Mouse (Mus musculus) kidney, postnatal 10 days (tissue): ENCODE measurements around the gene Pakap.

Experiments
- DNase-seq: peaks from one replicate; pipeline ENCODE4 v3.0.0; 2021; ENCODE audit warnings: mixed read lengths

The Pakap gene

DNA sequence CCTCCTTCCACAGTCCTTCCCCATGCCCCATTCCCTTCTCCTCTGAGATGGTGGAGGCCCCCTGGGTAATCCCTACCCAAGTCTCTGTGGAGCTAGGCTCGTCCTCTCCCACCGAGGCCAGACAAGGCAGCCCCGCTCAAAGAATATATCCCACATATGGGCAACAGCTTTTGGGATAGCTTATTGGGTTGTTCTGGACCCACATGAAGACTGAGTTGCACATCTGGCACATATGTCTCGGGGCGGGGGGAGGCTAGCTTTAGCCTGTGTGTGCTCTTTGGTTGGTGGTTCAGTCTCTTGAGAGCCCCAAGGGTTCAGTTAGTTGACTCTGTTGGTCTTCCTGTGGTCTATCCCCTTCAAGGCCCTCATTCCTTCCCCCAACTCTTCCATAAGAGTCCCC, 58.9 kb downstream of the Pakap start:
- no peak for DNase-seq

DNA sequence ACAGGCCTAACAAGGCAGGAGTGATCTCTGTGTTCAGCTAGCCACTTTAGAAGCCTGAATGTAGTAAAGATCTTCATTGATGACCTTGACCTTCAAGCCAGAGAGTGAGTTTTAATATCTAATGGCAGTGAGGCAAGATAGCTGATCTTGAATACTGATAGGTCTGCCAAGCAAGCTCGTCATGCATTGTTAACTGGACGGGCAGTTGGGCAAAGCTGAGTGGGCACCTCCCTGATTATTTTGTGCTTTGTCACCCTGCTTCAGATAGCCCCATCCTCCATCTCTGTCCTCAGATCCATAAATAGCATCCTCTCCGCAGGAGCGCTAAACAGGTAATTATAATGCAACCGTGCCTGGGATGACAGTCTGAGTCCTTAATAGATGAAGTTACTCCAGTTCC, 64.4 kb downstream of the Pakap start:
- no peak for DNase-seq

DNA sequence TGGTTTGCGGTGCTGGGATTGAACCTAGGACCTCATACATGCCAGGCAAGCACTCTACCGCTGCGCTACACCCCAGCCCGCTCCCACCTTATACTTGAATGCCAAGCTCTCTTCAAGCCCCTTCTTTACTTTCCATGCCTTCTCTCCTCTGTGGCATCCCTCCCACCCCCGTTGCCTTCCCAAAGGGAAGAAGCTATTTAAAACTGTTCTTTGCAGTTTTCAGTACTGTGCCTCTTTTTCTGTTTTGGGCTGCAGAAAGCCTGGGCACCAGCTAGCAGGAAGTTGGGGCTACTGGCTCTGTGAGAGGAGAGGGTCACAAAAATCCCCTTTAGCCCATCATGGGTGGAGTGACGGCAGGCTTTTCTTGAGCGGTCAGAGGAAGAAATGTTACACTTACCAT, 65.1 kb downstream of the Pakap start:
- DNase-seq, result no peak

DNA sequence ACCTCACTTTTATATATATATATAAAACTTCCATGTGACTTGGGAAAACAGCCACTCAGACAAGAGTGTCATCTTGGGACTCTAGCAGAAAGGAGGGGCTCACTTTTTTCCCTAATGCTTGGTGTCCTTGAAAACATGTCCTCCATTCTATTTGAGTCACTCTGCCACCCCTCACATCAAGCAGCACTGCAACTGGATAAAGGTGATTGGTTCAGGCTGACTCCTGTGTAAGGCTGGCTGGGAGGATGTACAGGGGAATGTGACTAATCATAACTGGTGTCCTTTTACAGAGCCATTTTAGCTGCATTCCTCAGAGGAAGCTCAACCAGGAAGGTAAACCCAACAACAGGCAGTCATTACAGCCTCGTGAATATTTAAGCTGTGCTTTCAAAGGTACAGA, 67.0 kb downstream of the Pakap start:
- no peak for DNase-seq

DNA sequence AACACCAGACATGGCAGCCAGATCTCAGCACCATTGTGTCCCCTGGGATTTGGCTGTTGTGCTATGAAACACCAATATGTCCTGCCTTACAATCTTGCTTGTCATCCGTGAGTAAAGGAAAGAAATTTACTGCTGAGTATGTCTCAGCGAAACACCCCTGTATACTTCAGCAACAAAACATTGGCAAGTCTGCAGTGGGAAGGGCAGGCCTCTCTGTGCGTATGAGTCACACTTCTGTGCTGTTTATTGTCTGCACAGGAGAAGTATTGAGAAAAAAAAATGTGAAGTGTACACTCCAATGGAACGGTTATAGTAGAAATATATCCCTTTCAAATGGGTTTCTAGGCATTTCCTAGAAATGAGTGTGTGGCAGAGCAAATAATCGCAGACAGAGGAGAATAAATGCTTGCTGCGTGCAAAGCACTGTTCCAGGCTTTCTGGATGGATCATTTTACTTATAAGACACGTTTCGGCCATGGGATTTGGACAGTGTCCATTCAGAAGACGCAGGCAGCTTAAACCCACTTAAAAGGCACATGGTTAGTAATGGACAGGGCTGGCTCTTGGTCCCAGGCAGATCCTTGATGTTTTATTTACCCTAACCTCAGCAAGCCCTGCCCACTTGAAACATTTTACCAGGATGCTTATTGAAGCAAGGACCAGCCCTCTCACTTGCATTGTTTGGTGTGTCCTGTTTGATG, 69.0 kb downstream of the Pakap start:
- DNase-seq, result no peak

DNA sequence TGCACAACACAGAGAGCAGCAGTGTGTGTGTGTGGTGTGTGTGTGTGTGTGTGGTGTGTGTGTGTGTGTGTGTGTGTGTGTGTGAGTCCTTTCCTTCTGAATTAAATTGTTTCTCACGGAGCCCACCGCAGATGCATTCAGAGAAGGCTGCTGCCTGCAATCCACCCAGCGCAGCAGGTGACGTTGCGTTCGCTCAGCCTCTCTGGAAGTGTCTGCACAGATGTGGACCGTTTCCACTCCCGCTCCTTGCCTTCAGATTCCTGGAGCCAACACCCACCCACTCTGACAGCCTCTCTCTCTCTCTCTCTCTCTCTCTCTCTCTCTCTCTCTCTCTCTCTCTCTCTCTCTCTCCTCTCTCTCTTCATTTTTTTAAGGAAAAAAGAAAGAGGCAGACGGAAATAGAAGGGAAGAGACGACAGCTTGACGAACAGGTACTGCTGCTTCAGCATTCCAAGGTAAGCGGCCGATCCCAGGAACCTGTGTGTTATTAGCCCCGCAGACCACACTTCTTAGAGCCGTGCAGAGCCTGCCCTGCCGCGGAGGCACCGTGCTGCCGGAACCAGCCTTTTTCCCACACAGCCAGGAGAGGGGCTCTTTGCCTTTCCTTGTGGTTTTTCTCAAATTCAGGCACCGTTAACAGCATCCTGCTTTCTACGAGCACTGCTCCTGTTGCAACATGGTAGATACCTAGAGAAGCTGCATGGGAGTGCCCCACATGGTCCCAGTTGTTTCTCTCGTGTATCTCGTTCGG, 69.8 kb downstream of the Pakap start:
- DNase-seq, result peak; percentile 19

DNA sequence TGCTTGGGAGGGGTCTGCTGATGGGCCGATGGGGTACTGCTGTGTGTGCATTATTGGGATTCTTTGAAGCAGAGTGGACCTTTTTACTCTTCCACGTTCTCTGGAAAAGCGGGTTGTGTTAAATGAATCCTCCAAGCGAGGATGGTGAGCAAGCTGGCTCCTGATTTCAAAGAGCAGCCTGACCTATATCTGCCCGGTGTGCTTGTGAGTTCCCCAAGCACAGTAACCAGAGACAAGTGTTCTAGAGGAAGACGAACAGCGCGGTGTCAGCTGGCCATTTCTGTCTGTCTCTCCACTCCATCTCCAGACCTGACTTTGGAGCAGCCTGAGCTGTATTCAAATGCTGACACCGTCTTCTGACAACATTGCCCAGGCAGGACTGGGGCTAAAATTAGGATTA, 71.0 kb downstream of the Pakap start:
- DNase-seq, result no peak

DNA sequence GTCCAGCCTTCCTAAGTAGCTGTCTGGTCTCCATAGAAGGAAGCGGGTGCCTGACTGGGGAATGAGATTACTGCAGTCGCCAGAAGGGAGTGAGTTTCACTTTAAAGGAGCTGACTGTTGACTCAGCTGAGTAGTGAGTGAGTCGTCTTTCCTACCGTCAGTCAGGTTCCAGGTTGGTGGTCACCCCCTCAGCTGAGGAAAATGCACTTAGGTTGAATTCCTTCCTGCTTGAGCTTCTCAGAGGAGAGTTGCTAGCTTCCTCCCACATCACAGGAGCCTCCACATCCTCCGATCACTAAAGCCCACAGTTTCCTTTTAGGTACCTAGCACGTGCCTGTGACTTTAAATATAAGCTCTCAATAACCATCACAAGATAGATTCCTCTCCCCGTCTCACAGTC, 72.2 kb downstream of the Pakap start:
- no peak for DNase-seq

DNA sequence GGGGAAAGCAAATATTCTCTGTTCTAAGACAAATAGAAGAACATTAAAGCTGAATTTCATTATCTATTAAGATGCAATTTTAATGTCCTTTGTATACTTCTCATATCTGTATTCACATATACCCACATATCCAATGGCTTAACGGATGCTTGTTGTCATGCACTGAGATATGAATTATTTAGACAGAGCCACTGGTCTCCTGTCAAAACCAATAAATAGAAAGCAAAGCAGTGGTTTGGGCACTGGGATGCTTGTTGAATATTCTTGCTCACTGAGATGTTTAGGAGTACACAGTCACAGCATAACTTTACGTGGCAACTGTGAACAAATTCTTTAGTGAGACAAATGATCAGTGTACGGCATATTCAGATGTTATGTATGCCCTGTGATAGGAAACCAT, 73.0 kb downstream of the Pakap start:
- DNase-seq, result no peak

DNA sequence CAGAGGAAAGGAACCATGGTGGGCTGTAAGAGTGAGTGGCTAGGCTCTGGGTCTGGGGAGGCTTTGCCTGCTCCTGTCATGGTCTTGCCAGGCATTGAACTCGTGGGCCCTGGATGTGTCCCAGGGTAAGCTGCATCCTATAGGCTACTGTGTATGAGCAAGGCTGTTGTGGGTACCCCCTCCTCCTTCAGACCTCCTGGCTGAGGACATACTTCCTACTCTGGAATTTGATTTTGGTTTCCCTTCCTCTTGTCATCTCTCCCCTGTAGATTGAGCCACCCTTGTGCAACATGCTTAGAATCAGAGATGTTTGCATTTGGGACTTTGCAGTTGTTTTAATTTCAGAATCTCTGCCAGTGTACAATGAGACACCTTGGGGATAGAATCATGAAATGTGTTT, 83.0 kb downstream of the Pakap start:
- DNase-seq, result no peak

DNA sequence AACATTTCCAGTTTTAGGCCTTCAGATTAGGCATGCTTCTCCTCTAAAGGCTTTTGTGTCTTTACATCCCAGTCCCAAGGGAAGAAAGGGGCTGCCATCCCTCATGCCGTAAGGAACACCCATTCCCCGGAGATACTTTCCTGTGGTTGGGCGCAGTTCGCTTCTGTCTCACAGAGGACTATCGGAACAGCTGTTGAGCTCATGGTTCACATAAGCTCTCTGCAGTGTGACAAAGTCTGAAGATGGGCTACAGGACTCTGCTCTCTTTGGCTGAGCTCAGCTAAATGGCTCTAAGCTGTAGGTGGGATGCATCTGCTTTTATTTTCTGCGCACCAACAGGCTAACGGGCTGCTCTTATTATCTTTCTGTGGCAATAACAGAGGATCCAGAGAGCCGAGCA, 83.6 kb downstream of the Pakap start:
- DNase-seq, result no peak

DNA sequence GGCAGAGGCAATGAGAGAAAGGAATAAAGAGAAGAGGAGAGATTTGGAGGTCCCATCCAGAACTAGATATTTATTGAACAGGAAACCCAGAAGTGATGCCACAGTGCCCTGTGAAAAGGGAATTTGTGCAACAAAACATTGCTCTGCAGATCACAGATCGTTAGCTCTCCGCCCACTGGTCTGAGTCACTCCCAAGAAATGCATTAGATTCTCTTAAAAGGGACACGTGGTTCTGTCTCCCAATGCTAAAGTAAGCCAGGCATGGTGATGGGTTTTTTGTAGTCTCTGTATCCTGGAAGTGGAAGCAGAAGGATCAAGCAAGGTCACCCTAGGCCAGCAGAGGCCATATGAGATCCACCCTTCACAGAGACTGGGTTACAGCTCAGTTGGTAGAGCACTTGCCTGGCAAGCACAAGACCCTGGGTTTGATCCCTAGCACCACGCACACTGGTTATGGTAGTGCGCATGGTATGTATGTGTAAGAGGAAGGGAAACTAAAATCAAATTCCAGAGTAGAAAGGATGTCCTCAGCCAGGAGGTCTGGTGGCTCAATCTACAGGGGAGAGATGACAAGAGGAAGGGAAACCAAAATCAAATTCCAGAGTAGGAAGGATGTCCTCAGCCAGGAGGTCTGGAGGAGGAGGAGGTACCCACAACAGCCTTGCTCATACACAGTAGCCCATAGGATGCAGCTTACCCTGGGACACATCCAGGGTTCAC, 84.4 kb downstream of the Pakap start:
- no peak for DNase-seq

DNA sequence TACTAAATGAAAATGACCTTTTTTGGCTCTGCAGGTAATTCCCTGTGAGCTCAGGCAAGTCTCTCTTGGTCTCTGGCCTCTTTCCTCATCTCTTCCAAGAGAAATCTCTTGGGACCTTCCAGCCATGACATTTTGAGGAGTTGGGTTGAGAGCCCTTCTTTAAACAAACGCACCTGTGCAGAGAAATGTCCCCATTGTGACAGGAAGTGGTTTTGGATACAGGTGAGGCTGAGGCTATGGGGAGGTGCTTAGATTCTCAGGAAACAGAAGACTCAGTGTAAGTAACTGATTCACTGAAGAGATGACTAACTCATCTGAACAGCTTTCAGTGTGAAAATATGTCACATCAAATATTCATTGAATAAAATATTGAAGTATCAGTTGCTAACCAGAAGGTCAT, 88.0 kb downstream of the Pakap start:
- no peak for DNase-seq

DNA sequence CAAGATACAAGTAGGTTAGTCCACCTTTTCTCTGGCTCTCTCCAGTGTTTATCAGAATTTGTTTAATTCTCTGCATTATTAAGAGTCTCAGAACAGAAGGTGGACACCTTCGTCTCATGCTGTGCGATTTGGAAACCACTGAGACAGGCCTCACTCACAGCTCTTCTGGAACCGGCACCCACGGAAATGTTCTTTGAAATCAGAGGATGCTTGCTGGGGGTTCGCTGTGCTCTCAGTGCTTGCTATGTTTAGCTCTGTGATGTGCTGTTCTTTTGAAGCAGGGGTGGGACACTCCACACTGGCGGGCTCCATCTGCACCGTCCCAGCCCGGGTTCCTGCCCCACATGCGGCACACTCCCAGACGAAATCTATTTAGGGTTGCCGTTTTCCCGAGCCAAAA, 88.4 kb downstream of the Pakap start:
- DNase-seq, result no peak

DNA sequence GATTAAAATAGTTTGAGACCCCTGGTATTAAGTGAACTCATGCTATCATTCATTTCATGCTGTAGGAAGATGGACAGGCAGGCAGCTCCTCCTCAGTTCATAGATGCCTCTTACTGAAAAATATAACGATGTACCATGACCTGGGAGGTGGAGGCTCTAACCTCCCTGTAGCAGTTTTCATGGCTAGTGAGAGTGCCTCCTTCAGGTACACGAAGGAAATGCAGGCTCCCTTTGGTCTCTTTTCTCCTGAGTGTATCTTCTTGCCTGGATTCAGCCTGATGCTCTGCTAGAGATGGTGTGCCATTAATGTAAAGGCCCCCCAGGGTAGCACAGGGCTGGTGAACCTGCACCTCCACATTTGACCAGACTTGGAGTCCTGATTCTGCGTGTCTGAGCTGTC, 88.9 kb downstream of the Pakap start:
- no peak for DNase-seq

DNA sequence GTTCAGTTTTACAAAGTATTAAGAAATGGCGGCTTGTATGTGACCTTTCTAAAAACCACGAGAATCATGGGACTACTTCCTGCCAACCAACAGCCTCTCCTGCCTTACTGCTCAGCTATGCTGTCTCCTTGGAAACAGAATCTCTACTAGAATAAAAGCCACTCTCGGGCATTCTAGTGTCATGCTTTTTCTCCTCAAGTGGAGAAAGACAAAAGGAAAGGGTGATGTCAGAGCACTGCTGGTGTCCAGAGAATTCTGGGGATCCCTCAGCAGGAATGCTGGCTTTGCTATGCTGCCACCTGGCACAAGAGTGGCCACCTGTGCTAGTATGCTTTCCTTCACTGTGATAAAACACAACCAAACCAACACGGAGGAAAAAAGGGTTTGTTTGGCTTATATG, 92.5 kb downstream of the Pakap start:
- no peak for DNase-seq

DNA sequence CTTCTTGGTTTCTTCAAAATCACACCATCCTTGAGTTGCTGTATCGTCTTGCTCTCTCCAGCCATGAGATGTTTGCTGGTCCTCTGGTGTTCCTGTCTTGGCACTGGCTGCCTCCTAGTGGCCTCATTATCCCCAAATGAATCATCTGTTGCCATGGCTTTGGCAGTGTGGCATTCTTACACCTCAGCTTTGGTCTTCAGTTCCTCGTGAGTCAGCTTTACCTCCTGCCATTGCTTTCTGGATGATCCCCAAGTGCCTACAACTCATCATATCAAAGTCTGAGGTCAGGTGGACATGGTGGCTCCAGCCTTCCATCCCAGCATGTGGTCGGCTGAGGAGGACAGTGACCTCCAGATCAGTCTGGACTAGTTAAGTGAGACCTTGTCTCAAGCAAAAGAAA, 98.1 kb downstream of the Pakap start:
- DNase-seq, result no peak

DNA sequence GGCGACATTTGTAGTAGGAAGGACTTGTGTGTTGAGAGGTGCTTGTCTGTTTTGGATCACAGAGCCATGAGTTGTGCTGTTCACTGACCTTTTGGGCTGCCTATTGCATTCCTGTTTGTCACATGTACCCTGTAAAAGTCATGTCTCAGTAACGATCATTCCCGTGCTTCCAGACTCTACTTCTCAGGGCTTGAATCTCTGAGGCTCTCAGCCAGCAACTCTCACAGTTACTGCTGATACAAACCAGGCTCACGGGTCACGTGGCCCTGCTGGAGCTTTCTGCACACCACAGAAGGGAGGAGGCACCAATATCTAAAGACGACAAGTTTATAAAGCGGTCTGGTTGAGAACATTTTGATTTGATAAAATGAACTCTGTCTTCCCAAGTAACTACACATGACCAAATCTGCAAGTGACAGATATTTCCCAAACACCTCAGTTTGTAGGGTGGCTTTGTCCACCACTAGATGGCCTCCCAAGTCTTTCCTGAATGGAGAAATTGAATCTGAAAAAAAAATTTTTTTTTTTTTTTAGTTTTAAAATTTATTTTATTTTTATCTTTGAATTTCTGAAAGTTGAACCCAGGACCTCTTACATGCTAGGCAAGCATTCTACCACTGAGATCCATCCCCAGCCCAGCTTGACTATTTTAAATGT, 103.0 kb downstream of the Pakap start:
- peak; percentile 59 for DNase-seq

DNA sequence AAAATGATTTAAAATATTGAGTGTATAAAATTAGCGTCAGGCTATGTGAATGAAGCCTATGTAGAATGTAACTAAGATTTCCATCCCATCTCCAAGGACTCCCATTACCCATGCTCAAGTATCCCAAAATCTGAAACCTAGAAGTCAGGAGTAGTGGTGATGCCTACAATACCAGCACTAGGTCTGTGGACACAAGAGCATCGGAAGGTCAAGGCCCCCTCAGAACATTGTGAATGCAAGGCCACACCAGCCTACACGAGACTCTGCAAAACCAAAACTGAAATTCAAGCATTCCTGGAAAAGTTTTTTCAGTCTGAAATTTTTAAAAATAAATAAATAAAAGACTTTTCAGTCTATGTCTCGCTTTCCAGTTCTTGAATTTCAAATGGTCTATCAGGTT, 104.6 kb downstream of the Pakap start:
- no peak for DNase-seq

DNA sequence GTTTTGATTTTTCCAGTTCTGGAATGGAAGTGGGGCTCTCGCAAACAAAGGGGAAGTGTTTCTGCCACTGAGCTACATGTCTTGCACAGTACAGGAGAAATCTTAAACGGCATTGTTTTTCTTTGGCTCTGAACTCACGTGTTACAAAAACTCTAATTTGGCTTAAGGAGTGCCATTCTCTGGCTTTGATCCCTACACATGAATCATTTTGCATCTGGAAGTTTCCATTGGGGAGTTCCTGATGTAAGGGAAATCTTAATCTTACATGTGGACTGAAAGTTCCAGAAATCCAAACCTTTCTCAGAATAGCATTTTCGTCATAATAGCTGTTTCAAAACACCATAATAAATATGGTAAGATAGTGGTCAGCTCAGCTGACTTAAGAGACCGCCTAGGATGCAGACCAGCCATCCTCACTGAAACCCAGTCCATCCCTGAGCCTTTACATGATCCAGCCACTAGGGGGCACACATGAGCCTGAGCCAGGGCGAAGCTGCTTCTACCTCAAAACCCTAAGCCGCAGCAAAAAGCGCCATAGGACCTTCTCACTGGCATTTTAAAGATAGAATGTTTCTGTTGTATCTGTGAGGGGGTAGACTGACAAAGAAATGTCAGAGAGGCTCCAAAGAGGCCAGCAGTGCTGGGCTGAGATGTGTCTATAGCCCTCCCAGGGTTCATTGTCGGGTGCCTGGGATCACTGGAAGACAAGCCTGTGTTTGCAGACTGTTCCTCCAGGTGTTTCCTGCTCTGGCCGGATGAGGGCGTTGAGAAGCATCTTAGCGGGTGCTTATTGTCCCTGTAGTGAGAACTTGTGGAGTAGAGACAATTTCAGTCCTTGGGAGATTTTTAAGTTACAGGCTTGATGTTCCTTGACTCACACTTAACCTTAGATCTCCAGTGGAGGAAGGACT, 105.3 kb downstream of the Pakap start:
- peak; percentile 94 for DNase-seq

DNA sequence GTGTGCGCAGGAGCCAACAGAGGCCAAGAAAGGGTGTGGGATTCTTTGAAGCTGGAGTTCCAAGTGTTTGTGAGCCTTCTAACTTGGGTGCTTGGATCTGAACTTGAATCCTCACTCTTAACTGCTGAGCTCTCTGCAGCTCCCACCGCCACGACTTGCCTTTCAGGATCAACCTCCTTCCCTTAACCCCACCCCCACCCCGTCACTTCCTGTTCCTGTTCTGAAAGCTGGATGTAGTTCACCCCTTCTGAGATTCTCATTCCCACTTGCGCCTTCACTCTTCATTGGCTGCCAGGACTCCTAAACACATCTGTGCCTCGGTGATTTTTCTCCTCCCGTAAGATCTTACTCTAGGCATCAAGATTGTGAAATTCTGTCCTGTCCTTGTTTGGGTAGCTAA, 106.4 kb downstream of the Pakap start:
- no peak for DNase-seq

DNA sequence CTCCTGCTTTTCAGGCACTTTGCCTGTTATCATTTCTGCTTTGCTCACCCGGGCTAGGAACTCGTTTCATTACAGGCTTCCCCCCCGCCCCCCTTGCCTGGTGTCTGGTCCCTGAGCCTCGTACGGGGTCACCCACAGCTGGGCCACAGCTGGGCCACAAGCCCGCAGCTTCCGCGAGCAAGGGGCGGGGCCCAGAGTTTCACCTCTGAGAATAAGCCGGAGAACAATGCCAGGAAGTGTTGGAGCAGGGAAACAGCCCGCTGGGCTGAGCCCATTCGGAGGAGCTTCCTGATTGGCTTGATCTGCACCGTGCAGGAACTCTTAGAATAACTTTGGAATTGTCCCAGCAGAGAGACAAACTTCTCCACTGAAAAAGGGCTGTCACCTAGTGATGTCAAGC, 107.4 kb downstream of the Pakap start:
- peak; percentile 91 for DNase-seq

DNA sequence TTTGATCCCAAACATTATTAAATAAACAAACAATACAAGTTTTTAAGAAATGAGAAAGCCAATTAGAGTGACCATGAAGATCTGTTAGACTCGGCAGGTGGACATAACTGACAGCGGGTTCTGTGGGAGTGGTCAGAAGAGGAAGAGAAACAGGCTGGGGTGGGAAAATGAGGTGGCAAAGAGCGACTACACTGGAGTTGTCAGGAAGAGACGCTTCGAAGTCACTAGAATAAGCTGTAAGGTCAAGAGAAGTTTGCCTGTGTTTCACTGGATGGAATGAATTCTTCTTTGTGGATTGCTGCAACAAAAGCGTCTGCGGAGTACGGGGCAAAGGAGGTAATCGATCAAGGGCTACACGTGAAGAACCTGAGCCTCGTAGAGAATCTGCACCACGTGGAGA, 109.9 kb downstream of the Pakap start:
- no peak for DNase-seq
